Mouse (Mus musculus) liver, adult (tissue): ENCODE measurements around the gene Pgm1.

Experiments
- GATA4 ChIP-seq: IDR thresholded peaks from 2 replicates; pipeline ENCODE4 v1.6.1; 2014; ENCODE audit warnings: mild to moderate bottlenecking, low read length; ENCODE audit not compliant: insufficient replicate concordance

The Pgm1 gene

DNA sequence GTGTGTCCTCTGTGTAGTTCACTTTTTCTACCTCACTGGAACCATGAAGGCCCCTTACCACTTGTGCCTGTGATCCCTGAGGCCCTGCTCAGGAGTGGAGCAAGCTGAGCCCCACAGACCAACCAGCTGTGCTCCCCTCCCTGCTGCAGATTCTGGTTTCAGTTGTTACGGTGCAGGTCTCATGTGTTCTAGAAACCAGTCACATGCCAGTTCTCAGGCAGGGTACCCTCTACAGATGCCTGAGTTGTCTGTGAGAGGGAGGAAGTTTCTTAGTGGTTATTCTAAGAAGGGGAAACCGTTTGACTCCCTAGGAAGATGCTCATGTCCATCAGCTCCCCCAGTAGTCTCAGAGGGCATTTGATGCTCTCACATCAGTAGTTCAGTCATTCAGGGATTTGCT lies 15.4 kb downstream of the Pgm1 start:
- TF ChIP-seq GATA4: no peak

DNA sequence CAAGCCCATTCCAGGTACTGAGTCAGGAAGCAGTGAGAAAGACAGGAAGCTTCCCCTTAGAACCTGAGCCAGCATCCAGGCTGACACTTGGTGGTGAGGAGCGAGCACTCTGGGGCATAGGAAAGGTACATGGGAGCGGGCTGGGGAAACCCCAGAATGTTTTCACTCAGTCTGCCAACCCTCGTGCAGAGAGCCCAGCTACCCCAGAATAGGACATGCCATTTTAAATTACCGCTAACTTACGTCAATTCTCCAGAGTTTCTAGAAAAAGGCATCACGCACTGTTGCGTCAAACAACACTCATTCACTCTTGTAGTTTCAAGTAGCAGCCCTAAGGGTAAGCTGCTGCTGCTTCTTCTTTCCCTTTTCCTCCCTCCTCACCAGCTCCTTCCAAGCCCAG lies 15.8 kb downstream of the Pgm1 start:
- no peak for TF ChIP-seq GATA4

DNA sequence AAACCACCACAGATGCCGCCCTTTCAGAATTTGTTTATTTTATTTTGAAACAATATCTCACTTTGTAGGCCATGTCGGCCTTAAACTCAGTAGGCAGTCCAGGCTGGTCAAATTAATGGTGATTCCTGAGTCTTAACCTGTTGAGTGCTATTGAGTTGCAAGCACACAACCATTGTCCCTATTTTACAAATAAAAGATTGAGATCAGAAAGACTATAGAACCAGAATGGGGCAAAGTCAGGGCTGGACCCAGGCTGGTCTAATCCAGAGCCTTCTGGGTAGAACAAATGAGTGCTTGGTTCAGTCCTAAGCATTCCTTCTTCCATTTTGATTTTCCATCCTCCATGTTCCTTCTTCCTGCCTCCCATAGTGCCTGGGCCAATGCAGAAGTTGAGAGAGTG lies 17.3 kb downstream of the Pgm1 start:
- no peak for TF ChIP-seq GATA4

DNA sequence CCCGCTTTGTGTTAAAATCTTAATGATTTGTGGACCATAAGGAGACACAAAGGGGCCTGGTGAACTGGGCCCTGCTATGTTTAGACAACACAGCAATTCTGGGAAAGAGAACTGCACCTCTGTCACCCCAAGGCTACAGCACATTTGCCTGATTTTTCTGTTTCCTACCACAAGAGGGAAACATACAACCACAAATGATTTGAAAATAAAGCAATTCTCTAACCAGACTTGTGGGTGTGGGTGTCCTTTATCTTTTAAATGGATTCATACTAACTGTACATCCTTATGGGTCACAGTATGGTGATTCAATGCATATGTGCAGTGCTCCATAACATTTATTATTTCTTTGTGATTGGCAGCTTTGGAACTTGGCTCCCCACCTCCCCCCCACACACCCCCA lies 18.0 kb downstream of the Pgm1 start:
- TF ChIP-seq GATA4: no peak

DNA sequence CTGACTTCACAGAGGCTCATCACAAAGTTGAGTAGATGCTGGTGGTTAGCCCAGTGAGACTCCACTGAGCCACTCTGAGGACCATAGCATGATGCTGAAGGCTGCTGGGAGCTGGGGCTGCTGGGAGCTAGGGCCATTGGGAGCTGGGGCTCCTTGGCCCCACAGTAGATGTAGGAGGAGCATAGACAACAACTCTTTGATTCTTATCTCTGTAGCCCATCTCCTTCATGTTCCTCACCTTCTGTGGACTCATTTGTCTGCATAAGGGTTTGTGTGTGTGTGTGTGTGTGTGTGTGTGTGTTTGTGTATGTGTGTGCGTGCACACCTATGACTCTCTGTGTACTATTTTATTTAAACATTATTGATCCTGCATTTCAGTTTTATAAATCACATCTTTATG lies 18.7 kb downstream of the Pgm1 start:
- TF ChIP-seq GATA4: peak; percentile 35; the same call in 1 of the 2 replicates

DNA sequence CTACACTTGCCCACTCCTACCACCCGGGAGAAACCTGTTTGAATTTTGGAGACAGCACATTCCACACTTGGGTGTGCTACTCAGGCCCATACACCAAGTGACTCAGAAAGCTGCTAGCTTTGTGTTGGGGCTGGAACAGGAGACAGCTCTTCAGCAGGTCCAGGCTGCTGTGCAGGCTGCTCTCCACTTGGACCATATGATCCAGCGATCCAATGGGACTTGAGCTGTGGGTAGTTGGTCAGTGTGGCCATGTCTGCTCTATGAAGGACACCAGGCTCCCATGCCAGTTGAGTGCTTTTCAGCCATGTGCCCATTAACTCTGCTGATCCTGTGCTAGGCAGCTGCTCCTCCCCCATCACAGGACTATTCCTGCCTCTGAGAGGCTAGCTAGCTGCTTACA lies 24.7 kb downstream of the Pgm1 start:
- TF ChIP-seq GATA4: no peak

DNA sequence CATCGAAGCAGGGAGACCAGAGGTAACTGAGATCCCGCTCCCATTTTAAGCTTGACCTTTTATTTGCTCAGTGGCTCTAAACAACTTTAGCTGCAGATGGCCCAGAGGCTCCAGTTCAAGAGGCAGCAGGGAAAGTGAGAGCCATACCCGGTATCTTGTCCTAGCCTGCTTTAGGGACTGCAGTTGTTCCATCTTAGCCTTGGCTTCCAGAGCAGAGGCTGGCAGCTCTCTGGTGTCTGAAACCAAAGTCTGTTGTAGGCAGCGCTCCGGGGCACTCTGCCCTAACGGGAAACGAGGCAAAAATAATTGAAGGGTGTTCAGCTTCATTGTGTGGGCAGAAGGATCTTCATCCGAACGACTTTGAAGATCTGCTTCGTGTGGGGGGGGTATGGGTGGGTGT lies 26.2 kb downstream of the Pgm1 start:
- TF ChIP-seq GATA4: no peak

DNA sequence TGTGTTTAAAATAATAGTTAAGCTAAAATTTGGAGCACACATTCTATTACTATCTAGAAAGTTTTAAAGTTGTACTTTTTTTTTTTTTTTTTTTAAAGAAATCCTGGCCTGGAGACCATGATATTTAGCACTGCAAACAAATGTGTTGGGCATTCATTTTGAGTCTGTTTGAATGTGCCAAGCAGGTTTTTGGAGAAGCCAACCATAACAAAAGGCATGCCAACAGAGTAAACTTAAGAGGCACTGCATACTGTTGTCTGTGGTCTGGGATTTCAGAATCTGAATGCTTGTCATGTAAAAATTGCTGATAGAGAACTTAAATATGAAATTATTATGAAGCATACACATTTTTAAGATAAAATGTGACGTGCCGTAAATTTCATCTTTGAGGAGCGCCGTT lies 28.0 kb downstream of the Pgm1 start:
- no peak for TF ChIP-seq GATA4

DNA sequence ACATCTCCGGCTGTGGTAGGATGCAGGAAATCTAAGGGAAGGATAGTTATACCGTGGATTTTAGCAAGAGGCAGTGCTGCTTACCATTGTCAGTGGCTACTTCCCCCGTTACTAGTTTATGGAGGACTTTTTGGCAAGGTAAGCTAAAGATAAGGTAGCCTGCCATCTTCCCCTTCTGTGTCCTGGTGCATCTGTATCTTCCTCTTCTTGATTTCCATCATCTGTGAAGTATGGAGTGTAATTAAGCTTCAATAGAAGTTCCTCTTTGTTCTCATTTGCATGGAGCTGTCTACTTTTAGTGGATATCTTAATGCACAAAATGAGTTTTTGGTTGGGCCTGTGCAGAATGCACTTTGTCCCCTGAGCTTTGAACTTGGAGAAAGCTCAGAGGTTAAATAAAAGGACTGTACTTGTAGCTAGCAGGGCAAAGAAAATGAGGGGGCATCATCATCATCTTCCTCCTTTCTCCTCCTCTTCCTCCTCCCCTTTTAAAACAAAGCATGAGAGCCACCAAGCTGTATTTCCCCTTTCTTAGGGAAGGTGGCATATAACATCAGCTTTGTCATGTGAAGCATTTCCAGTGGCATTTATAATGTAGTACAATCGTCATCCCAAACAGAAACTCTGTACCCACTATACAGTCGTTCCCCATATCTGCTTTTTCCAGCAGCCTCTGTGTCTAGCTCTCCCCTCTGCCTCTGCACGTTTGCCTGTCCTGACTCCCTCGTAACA lies 29.0 kb downstream of the Pgm1 start:
- no peak for TF ChIP-seq GATA4

DNA sequence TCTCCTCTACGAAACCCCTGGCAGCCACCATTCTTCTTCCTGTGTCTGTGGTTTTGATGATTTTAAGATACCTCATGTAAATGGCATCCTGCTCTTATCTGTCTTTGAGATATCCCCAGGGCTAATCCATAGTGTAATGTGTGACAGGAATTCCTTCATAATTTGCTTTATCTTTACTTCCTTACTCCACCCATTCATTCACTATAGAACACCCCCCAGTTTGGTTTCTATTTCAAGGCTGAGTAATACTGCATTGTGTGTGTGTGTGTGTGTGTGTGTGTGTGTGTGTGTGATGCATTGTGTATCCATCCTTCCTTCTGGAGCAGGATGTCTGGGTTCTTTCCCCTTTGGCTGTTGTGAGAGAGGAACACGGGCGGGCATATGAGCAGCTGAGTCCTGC lies 30.1 kb downstream of the Pgm1 start:
- TF ChIP-seq GATA4: no peak

DNA sequence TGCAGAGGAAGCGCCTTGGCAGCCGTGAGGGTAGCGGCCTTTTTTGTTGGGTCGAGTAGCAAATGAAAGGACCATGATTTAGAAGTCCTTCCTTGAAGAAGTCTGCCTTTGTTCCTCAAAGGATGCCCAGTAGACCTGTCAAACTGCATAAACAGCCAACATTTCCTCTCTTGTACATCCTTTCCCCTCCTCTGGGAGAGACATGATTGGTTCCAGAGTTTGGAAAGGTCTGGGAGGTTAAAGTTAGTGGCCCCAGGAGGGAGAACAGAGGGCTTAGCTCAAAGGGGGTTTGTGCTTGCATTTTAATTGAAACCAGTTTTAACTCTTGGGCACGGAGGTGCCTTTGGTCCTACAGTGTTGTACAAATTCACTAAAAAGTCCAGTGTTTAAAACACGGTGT lies 37.3 kb downstream of the Pgm1 start:
- TF ChIP-seq GATA4: no peak

DNA sequence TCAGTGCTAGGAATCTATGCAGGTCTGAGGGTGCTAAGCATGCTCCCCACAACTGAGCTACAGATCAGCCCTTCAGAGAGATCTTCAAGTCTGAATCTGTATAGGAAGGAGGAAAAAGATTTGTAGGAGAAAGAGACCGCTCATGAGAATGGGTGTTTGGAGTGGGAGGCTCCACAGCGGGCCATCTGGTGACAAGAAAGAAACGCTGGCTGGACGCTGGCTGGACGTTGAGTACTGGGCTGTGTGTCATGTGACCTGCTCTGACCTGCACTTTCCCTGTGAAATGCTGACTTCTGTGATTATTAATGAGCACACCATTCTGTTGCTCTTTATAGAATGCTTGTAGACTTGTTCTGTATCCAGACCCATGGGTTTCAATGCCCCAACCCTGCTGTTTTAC lies 40.1 kb downstream of the Pgm1 start:
- TF ChIP-seq GATA4: no peak

DNA sequence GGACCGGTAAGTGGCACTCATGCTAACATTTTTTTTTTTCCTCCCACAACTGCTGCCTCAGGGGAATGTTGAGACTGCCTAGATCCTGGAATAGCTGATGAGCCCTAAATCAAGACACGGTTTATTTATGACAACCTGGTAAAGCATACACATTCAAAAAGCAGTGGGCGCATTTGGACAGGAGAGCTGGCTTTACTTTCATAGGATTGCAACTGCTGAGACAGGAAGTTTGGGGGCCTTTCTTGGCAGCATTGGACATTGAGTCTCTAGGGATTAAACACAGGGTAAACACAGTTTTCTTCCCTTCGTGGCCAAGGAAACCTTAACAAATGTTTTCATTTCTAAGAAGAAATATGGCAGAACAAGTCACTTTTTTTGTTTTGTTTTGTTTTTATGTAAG lies 40.9 kb downstream of the Pgm1 start:
- no peak for TF ChIP-seq GATA4

DNA sequence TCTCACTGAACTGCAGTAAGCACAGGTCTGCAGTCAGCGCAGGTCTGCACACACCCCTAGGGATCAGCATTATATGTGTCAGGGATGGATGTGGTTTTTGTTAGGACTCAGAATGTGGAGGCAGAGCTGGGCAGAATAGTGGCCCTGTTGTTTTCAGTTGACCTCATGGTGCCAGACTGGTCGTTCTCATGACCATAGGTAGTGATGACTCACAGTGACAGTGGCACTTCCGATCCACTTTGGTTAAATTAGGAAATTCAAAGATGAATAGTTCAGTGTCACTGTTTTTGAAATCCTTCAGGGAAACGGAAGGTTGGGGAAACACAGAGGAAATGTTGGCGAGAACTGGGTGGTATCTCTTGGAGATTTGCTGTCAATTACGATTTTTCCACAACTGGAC lies 43.7 kb downstream of the Pgm1 start:
- no peak for TF ChIP-seq GATA4

DNA sequence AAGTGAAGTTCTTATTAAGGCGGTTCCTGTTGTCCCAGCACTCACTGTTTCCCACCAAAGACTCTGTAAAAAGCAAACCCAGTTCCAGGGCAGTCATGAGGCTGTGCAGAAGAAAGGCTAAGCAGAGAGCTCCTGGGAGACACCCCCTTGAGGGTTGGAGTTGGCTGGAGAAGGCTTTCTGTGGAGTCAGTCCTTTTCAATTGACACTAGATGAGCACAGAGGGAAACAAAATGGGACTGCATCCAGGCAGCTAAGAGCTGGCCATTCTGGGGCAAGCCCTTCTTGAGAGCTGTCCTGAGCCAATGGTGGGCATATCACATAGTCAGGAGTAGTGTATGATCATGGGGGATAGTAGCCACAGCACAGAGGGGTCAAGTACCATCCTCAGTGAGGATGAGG lies 44.7 kb downstream of the Pgm1 start:
- no peak for TF ChIP-seq GATA4

DNA sequence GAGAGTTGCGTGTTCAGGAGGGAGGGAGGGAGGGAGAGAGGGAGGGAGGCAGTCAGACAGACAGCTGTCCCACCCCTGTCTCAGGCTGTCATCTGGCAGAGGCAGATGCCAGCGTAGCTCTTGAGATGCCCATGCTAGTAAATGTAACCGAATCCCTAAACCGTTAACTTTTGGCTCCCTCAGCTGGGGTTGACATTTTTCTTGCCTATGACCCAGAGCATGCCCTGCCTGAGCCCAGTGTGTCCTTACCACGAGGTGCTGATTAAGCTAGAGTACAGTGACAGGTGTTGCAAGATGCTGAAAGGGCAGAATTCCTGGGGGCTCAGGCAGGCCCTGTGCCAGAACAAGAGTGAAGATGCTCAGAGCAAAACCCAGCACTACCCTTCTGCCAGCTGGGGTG lies 45.2 kb downstream of the Pgm1 start:
- TF ChIP-seq GATA4: no peak

DNA sequence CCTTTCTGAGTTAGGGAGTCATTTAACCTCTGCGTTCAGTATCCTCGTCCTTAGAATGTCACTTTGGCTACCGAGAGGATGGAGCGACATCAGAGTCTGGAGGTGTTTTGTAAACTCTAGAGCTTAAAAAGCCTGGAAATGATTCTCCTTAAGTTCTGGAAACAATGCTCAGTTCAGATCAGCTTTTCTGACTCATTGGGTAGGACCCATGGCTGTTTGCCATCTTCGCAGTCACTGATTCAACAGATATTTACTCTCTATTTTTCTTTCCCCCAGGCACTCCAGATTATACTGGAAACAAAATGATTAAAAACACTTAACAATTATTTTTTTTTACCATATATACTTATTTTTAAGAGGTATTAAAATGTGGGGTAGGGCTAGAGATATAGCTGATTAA lies 50.1 kb downstream of the Pgm1 start:
- no peak for TF ChIP-seq GATA4
